Mouse (Mus musculus): ENCODE measurements at regions not wholly inside any gene's neighbourhood (a gene's known extent, or its start where the extent isn't known, plus 50 kb on each side); places are given as distances from the start of the nearest gene placed in this dataset.

GRCm38 (mm10) chr4:54071951-54072350 is 246.1 kb downstream of the Tmem38b start:
- peaks cover 15% of the 10 kb centered on the region for H3K9me3 ChIP-seq
- no peak overlapping the region for H3K9ac ChIP-seq (replicated peaks)
- no peak for ATAC-seq (ENCODE audit: low FRiP score, low read depth)
- H3K36me3 ChIP-seq: no peaks in the 10 kb centered on the region
- H3K4me2 ChIP-seq (replicated peaks): no peak overlapping the region
- H3K4me3 ChIP-seq: no peak overlapping the region
- WGBS: 29% methylated on average over 4 of the region's 4 CpGs
- H3K27ac ChIP-seq (replicated peaks): peak overlapping the region; percentile 90
- no peaks in the 10 kb centered on the region for H3K27me3 ChIP-seq
- peaks cover 23% of the 10 kb centered on the region for H3K4me1 ChIP-seq

DNA sequence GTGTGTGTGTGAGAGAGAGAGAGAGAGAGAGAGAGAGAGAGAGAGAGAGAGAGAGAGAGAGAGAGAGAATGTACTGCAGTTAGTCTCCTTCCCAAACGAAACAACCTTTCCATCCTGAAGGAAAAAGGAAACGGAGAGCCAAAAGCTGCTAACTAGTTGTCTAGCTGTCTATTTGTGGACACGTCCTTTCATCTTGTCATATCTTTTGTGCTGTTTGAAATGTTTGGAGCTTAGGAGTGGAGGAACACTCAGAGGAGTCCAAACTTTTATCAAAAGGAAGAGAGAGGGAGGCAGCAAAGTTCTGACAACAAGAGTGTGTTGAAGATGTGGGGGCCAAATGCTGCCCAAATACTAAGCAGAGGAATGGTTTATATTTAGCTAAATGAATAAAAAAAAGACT is 246.6 kb downstream of the Tmem38b start:
- Histone ChIP-seq H3K36me3 (no peaks in the 10 kb centered on the region), H3K27ac (replicated peaks) (peak overlapping the region; percentile 90), H3K9ac (replicated peaks) (no peak overlapping the region), H3K4me2 (replicated peaks) (peak overlapping the region; percentile 16; the same call in 1 of the 2 replicates), H3K9me3 (peaks cover 15% of the 10 kb centered on the region), H3K4me3 (no peak overlapping the region), H3K27me3 (no peaks in the 10 kb centered on the region), H3K4me1 (peaks cover 23% of the 10 kb centered on the region)
- 13% methylated on average over 3 of the region's 3 CpGs for WGBS
- peak; percentile 43; the same call in 1 of the 2 replicates for ATAC-seq (ENCODE audit: low FRiP score, low read depth)

GRCm38 (mm10) chr4:54072932-54073331 is 247.1 kb downstream of the Tmem38b start:
- no peaks in the 10 kb centered on the region for H3K27me3 ChIP-seq
- no peak overlapping the region for H3K9ac ChIP-seq (replicated peaks)
- peaks cover 23% of the 10 kb centered on the region for H3K4me1 ChIP-seq
- H3K9me3 ChIP-seq: peaks cover 15% of the 10 kb centered on the region
- 2% methylated on average over 10 of the region's 10 CpGs for WGBS
- ATAC-seq (ENCODE audit: low FRiP score, low read depth): peak; percentile 91
- H3K4me3 ChIP-seq: no peak overlapping the region
- H3K36me3 ChIP-seq: no peaks in the 10 kb centered on the region
- H3K4me2 ChIP-seq (replicated peaks): peak overlapping the region; percentile 16
- peak overlapping the region; percentile 90 for H3K27ac ChIP-seq (replicated peaks)

- peak overlapping the region; percentile 16 for H3K4me2 ChIP-seq (replicated peaks)
- 28% methylated on average over 7 of the region's 7 CpGs for WGBS
Observed at GRCm38 (mm10) chr4:54073483-54073882, 247.6 kb downstream of the Tmem38b start.

GRCm38 (mm10) chr4:54074226-54074625 is 248.4 kb downstream of the Tmem38b start:
- Histone ChIP-seq H3K36me3 (no peaks in the 10 kb centered on the region), H3K4me2 (replicated peaks) (no peak overlapping the region), H3K27me3 (no peaks in the 10 kb centered on the region), H3K4me1 (peaks cover 23% of the 10 kb centered on the region), H3K9ac (replicated peaks) (no peak overlapping the region), H3K4me3 (no peak overlapping the region), H3K9me3 (peaks cover 9% of the 10 kb centered on the region), H3K27ac (replicated peaks) (peak overlapping the region; percentile 90; the same call in 1 of the 2 replicates)
- ATAC-seq (ENCODE audit: low FRiP score, low read depth): no peak
- WGBS: 45% methylated on average over 5 of the region's 5 CpGs

More at GRCm38 (mm10) chr4:54073483-54073882, 247.6 kb downstream of the Tmem38b start:
- Histone ChIP-seq H3K9me3 (peaks cover 15% of the 10 kb centered on the region), H3K27ac (replicated peaks) (peak overlapping the region; percentile 90), H3K4me3 (no peak overlapping the region), H3K36me3 (no peaks in the 10 kb centered on the region), H3K27me3 (no peaks in the 10 kb centered on the region), H3K9ac (replicated peaks) (no peak overlapping the region), H3K4me1 (peaks cover 23% of the 10 kb centered on the region)
- no peak for ATAC-seq (ENCODE audit: low FRiP score, low read depth)

GRCm38 (mm10) chr4:54080526-54080925 is 254.7 kb downstream of the Tmem38b start:
- no peaks in the 10 kb centered on the region for H3K27me3 ChIP-seq
- 74% methylated on average over 9 of the region's 9 CpGs for WGBS
- no peak overlapping the region for H3K4me2 ChIP-seq (replicated peaks)
- H3K9ac ChIP-seq (replicated peaks): no peak overlapping the region
- ATAC-seq (ENCODE audit: low FRiP score, low read depth): no peak
- H3K36me3 ChIP-seq: no peaks in the 10 kb centered on the region
- no peaks in the 10 kb centered on the region for H3K9me3 ChIP-seq
- no peaks in the 10 kb centered on the region for H3K4me1 ChIP-seq
- H3K27ac ChIP-seq (replicated peaks): no peak overlapping the region
- no peak overlapping the region for H3K4me3 ChIP-seq

DNA sequence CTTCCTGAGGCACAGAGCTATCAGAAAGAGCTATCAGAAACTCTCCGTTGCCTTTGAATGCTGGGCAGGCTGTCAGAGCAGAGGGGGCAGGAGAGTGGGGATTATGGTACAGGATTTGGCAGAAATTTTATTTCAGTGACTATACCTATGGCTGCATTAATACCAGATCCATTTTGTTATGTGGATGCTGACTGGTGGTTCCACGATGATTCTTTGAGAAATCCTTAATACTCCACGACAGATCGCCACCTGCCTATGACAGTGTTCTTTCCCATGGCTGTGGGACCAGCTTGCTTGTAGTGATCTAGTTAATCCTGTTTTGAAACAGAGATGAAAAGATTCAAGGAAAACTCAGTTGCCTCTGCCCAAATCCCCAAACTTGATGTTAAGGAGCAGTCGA is 255.6 kb downstream of the Tmem38b start:
- Histone ChIP-seq H3K9me3 (no peaks in the 10 kb centered on the region), H3K27ac (replicated peaks) (no peak overlapping the region), H3K36me3 (no peaks in the 10 kb centered on the region), H3K4me3 (no peak overlapping the region), H3K9ac (replicated peaks) (no peak overlapping the region), H3K4me1 (no peaks in the 10 kb centered on the region), H3K27me3 (no peaks in the 10 kb centered on the region), H3K4me2 (replicated peaks) (no peak overlapping the region)
- 68% methylated on average over 5 of the region's 5 CpGs for WGBS
- no peak for ATAC-seq (ENCODE audit: low FRiP score, low read depth)

- 96% methylated on average over 6 of the region's 6 CpGs for WGBS
- no peaks in the 10 kb centered on the region for H3K4me1 ChIP-seq
- no peak for ATAC-seq (ENCODE audit: low FRiP score, low read depth)
- no peaks in the 10 kb centered on the region for H3K27me3 ChIP-seq
- no peaks in the 10 kb centered on the region for H3K9me3 ChIP-seq
- no peak overlapping the region for H3K4me3 ChIP-seq
- H3K4me2 ChIP-seq (replicated peaks): no peak overlapping the region
- no peaks in the 10 kb centered on the region for H3K36me3 ChIP-seq
- H3K27ac ChIP-seq (replicated peaks): no peak overlapping the region
- H3K9ac ChIP-seq (replicated peaks): no peak overlapping the region
Observed at GRCm38 (mm10) chr4:54084747-54085146, 258.9 kb downstream of the Tmem38b start.

DNA sequence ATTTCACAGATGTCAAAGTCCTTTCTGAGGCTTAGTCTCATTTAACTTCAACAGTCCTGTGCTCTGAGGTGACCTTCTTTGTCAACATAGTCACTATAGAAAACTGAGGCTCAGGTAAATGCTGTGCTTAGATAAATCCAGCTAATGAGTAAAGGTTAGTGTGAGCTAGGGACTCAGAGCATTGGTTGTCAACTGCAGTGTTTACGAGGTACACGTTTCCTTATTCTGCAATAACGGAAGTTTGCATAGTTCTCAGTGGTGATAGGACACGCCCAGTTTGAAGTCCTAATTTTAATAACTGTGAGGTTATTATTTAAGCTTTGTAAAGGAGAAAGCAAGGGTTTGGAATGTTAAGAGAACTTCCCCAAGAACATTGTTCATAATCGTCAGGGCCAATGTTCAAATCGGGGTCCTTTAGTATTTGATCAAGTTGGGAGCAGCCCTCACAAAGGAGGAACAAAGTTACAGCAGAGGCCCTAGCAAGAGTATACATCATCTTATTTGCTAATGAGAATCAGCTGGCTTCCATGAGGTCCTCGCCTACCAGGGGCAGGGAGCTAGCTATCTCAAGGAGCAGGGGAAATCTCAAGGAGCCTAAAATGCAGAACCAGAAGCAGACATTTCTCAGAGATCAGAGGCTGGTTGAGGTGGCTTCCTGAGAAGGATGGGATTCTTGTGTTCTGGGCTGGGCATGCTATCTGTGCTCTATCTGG is 268.6 kb downstream of the Tmem38b start:
- Histone ChIP-seq H3K27ac (replicated peaks) (no peak overlapping the region), H3K9me3 (no peaks in the 10 kb centered on the region), H3K27me3 (no peaks in the 10 kb centered on the region), H3K4me2 (replicated peaks) (no peak overlapping the region), H3K4me1 (no peaks in the 10 kb centered on the region), H3K4me3 (no peak overlapping the region), H3K9ac (replicated peaks) (no peak overlapping the region), H3K36me3 (no peaks in the 10 kb centered on the region)
- no peak for ATAC-seq (ENCODE audit: low FRiP score, low read depth)
- WGBS: 84% methylated on average over 7 of the region's 7 CpGs

DNA sequence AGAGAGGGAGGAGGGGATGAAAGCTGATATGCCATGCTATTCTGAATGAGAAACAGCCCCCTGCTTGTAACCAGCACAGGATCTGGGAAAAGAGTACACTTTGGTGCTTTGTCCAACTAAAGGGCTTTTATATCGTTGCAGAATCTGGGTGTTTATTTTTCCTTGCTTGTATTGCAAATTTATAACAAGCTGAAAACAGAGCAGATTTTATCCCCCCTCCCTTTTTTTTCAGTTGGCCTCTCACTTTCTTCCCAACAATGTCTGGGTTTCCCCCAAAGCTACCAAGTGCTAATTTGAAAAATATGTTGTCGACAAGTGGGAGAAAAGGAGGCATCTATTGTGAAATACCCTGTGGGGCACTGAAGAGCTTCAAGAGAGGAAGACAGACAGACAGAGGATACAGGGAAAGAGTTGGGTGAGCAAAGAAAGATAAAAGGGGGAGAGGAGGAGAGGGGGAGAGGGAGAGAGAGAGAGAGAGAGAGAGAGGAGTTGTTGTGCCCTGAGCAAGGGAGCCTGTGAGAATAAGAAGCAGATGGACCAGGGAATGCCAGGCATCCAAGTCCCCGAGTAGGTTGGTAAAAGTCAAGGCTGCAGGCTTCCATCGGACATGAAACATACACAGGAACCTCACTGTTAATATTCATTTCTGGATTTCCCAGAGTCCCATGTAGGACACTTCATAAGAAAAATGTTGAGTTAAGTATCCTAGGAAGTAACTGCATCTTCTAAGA is 269.5 kb downstream of the Tmem38b start:
- no peaks in the 10 kb centered on the region for H3K9me3 ChIP-seq
- H3K27ac ChIP-seq (replicated peaks): no peak overlapping the region
- H3K4me2 ChIP-seq (replicated peaks): no peak overlapping the region
- no peaks in the 10 kb centered on the region for H3K27me3 ChIP-seq
- 70% methylated on average over 4 of the region's 4 CpGs for WGBS
- no peak for ATAC-seq (ENCODE audit: low FRiP score, low read depth)
- no peaks in the 10 kb centered on the region for H3K36me3 ChIP-seq
- no peak overlapping the region for H3K9ac ChIP-seq (replicated peaks)
- H3K4me3 ChIP-seq: no peak overlapping the region
- no peaks in the 10 kb centered on the region for H3K4me1 ChIP-seq

DNA sequence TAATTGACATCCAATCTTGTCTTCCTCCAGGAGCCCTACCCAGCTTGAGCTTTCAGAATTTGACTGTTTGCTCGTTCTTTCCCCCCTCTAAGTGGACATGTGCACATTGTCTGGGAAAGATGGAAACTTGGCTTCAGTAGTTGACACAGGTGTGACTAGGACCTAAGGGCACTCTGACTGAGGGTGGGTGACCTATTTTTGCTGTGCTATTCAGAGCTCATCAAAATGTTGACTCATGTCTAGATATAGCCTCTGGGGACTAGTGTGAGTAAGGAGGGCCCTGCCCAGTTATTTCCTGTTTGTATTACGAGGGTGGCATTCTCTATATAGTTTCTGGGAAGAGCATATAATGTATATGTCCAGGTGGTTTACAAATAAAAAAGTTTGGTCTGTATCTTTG is 271.7 kb downstream of the Tmem38b start:
- Histone ChIP-seq H3K4me3 (no peak overlapping the region), H3K9me3 (no peaks in the 10 kb centered on the region), H3K27me3 (no peaks in the 10 kb centered on the region), H3K9ac (replicated peaks) (no peak overlapping the region), H3K4me1 (no peaks in the 10 kb centered on the region), H3K4me2 (replicated peaks) (no peak overlapping the region), H3K27ac (replicated peaks) (no peak overlapping the region), H3K36me3 (no peaks in the 10 kb centered on the region)
- ATAC-seq (ENCODE audit: low FRiP score, low read depth): no peak
- 86% methylated on average over 2 of the region's 2 CpGs for WGBS

- no peak for ATAC-seq (ENCODE audit: low FRiP score, low read depth)
- Histone ChIP-seq H3K4me2 (replicated peaks) (no peak overlapping the region), H3K27me3 (no peaks in the 10 kb centered on the region), H3K4me3 (no peak overlapping the region), H3K27ac (replicated peaks) (no peak overlapping the region), H3K4me1 (no peaks in the 10 kb centered on the region), H3K36me3 (no peaks in the 10 kb centered on the region), H3K9ac (replicated peaks) (no peak overlapping the region), H3K9me3 (no peaks in the 10 kb centered on the region)
Observed at GRCm38 (mm10) chr4:54100282-54100681, 274.4 kb downstream of the Tmem38b start.

Data from midbrain, embryonic 12.5 days (tissue).